Mouse (Mus musculus): ENCODE data around the gene 1700049E17Rik2. TPM values are rescaled to one million over a fixed set of nuclear protein-coding genes. Genes with fewer than 3 reads are reported as not detected.
"Not testable (repeated sequence)": the region's sequence is repeated elsewhere in the genome, so short reads cannot be mapped to it uniquely, and the experiment has no call there.

Gene 1700049E17Rik2
- not detected in 2 replicates for polyA plus RNA-seq (2012; ENCODE audit: insufficient read depth, insufficient read length, missing spikeins)

DNA sequence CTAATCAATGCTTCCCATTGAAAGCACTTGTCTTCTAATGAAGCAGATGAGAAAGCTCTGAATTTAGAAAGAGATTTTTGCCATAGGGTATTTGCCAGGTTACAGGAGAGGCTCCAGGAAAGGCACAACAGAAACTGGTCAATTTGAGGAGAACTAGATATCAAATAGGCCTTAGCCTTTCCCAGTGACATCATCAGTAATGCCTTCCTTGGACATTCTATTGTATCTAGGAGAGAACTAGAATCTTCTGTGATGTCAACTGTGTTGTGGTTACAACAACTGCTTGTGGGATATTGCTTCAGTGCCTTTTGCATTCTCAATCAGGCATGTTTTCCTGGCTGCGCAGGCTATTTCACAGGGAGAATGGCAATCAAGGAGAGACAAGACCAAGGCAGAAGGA lies at the start of gene 1700049E17Rik2:
Gene 1700049E17Rik2, plus strand, starts transcription at position 301 of the 400 bp plus-strand sequence.
- not testable (repeated sequence) for H3K4me1 ChIP-seq (ENCODE audit: control insufficient read depth, insufficient read depth, insufficient read length, low read length); H3K4me3 ChIP-seq (ENCODE audit: insufficient read depth, low read depth, low read length); H3K27ac ChIP-seq (replicated peaks; ENCODE audit: low read depth, low read length)

DNA sequence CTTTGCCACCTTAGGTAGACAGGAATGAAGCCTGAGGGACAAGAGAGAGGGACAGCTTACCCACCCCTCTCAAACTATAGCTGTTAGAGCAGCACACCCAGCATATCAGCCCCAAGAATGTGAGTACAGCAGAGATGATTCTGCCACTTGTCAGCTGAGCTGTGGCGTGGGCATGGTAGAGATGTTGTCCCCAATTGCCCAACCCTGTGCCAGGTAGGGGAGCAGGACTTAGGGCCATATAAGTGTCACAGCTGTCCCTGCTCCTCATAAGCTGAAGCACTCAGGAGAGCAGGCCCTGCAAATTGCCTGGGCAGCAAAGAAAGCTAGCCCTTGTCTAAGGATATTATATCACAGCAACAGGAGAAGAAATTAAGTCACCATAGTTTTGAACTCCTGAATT lies 48.3 kb upstream of the 1700049E17Rik2 start:
- not testable (repeated sequence) for H3K27ac ChIP-seq (replicated peaks; ENCODE audit: low read depth, low read length); H3K4me1 ChIP-seq (ENCODE audit: control insufficient read depth, insufficient read depth, insufficient read length, low read length); H3K4me3 ChIP-seq (ENCODE audit: insufficient read depth, low read depth, low read length)

DNA sequence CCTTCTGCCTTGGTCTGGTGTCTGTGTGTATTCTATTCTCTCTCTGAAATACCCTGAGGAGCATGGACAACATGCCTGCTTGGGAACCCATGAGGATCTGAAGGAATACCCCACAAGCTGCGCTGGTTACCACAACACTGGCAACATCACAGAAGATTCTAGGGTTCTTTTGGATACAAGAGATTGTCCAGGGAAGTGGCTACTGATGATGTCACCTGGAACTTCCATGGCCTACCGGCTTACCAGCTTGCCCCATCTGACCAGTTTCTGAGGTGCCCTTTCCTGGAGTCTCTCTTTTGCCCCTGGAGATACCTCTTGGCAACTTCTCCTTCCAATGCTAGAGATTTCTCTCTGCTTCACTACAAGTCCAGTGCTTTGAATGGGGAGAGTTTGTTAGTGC lies 17.5 kb upstream of the 1700049E17Rik2 start, which contains the start of gene Gm7970:
Gene Gm7970, minus strand, starts transcription at position 101 of the 400 bp plus-strand sequence.
- not testable (repeated sequence) for H3K4me1 ChIP-seq (ENCODE audit: control insufficient read depth, insufficient read depth, insufficient read length, low read length); H3K27ac ChIP-seq (replicated peaks; ENCODE audit: low read depth, low read length); H3K4me3 ChIP-seq (ENCODE audit: insufficient read depth, low read depth, low read length)

DNA sequence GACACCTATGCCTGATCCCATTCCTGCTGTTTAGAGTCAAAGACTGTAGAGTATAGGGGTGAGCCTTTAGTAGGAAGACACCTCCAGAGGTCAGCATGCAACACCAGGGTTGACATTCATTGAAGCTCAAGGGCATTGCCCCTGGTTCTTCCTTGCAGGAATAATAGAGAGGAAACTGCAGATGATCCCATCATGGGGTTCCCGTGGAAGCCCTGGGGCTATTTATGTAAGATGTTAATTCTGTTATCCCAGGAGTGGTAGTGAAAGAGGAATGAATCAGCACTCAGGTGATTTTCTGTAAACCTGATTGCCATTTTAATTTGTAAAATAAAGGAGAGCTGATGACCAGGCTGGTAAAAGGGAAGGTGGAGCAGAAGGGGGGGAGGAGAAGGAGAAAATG lies 13.3 kb downstream of the 1700049E17Rik2 start:
- H3K4me3 ChIP-seq (ENCODE audit: insufficient read depth, low read depth, low read length); H3K27ac ChIP-seq (replicated peaks; ENCODE audit: low read depth, low read length); H3K4me1 ChIP-seq (ENCODE audit: control insufficient read depth, insufficient read depth, insufficient read length, low read length): not testable (repeated sequence)

DNA sequence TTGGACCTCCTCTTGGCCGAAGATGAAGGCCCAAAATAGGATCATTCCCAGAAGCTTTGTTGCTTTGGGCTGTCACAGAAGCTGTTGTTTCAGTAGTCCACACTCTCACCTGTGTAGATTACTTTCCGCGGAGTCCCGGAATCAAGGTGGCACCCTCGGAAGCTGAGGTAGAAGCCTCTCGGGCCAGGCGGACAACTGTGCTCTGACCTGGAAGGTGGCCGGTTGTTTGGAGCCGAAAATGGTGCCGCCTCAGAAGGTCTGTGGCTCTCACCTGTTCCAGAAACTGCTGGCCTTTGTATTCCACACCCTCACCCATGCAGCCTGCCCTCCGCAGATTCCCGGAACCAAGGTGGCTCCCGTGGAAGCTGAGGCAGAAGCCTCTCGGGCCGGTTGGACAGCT lies 27.9 kb downstream of the 1700049E17Rik2 start:
- not testable (repeated sequence) for H3K27ac ChIP-seq (replicated peaks; ENCODE audit: low read depth, low read length); H3K4me1 ChIP-seq (ENCODE audit: control insufficient read depth, insufficient read depth, insufficient read length, low read length); H3K4me3 ChIP-seq (ENCODE audit: insufficient read depth, low read depth, low read length)

DNA sequence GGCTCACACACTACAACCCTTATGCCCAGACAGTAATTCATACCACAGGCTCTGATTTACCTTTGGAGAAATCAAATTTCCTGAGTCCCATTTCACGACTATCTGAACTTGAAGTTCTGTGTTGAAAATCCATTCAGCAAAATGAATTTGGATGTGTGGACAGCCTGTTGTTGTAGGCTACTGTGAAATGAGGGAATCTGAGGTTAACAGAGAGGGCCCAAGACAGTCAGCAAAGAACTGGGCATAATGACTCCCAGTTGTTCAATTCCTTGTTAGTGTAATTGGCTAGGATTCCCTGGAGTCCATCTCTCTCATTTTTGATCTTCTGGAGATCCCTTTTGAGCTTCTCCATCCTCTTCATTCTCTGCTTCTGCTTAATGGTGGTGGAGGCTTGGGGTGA lies 37.7 kb downstream of the 1700049E17Rik2 start:
- not testable (repeated sequence) for H3K27ac ChIP-seq (replicated peaks; ENCODE audit: low read depth, low read length); H3K4me3 ChIP-seq (ENCODE audit: insufficient read depth, low read depth, low read length); H3K4me1 ChIP-seq (ENCODE audit: control insufficient read depth, insufficient read depth, insufficient read length, low read length)

DNA sequence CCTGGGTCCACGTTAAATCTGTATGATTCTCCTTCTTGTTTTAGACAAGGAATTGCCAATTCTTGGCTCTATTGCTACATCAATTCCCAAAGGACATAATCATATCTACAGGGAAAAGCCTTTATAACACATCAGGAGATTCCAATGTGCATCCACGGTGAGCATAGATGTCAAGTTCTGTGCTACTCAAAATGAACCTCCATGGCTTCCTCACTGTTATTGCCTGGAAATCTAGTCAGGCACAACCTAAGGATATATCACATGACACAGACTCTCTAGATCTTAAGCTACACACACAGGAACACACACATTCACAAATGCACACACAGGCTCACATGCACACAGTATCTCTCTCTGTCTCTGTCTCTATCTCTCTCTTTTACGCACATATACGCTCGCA lies 49.5 kb downstream of the 1700049E17Rik2 start:
- not testable (repeated sequence) for H3K4me3 ChIP-seq (ENCODE audit: insufficient read depth, low read depth, low read length); H3K27ac ChIP-seq (replicated peaks; ENCODE audit: low read depth, low read length); H3K4me1 ChIP-seq (ENCODE audit: control insufficient read depth, insufficient read depth, insufficient read length, low read length)

DNA sequence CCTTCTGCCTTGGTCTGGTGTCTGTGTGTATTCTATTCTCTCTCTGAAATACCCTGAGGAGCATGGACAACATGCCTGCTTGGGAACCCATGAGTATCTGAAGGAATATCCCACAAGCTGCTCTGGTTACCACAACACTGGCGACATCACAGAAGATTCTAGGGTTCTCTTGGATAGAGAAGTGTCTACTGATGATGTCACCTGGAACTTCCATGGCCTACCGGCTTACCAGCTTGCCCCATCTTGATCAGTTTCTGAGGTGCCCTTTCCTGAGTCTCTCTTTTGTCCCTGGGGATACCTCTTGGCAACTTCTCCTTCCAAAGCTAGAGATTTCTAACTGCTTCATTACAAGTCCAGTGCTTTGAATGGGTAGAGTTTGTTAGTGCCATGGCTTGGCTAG lies 51.5 kb downstream of the 1700049E17Rik2 start, which contains the start of gene Gm3072:
Gene Gm3072, minus strand, starts transcription at position 101 of the 400 bp plus-strand sequence.
- H3K4me1 ChIP-seq (ENCODE audit: control insufficient read depth, insufficient read depth, insufficient read length, low read length); H3K27ac ChIP-seq (replicated peaks; ENCODE audit: low read depth, low read length); H3K4me3 ChIP-seq (ENCODE audit: insufficient read depth, low read depth, low read length): not testable (repeated sequence)

DNA sequence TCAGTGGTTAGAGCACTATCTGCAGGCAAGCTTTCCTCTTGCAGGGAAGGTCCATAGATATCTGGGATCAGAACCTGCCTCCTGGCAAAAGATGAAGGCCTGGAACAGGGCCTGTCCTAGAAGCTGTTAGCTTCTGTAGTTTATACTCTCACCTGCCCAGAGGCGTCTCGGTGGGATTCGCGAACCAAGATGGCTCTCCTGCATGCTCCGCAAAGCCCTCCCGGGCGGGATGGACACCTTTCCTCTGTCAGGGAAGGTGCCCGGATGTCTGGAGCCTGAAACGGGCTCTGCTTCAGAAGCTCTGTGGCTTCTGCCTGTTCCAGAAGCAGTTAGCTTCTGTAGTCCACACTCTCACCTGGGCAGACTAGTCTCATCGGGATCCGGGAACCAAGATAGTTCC lies 57.1 kb downstream of the 1700049E17Rik2 start:
- H3K4me1 ChIP-seq (ENCODE audit: control insufficient read depth, insufficient read depth, insufficient read length, low read length); H3K27ac ChIP-seq (replicated peaks; ENCODE audit: low read depth, low read length); H3K4me3 ChIP-seq (ENCODE audit: insufficient read depth, low read depth, low read length): not testable (repeated sequence)

Other genes starting within 250 kb of the 1700049E17Rik2 start
- 1.3 TPM in 1 of 2 replicates, not detected in the other for gene Gm5798, start 224.6 kb upstream of the 1700049E17Rik2 start, polyA plus RNA-seq (2012; ENCODE audit: insufficient read depth, insufficient read length, missing spikeins)
- not detected in 2 replicates for gene Gm7945, start 186.8 kb upstream of the 1700049E17Rik2 start, polyA plus RNA-seq (2012; ENCODE audit: insufficient read depth, insufficient read length, missing spikeins)
- gene Gm6482, start 164.9 kb upstream of the 1700049E17Rik2 start, polyA plus RNA-seq (2012; ENCODE audit: insufficient read depth, insufficient read length, missing spikeins) = not detected in 2 replicates
- not detected in 2 replicates for gene Gm7954, start 119.7 kb upstream of the 1700049E17Rik2 start, polyA plus RNA-seq (2012; ENCODE audit: insufficient read depth, insufficient read length, missing spikeins)
- gene Gm3486, start 83.7 kb upstream of the 1700049E17Rik2 start, polyA plus RNA-seq (2012; ENCODE audit: insufficient read depth, insufficient read length, missing spikeins) = not detected in 2 replicates
- not detected in 2 replicates for gene Gm7970, start 17.6 kb upstream of the 1700049E17Rik2 start, polyA plus RNA-seq (2012; ENCODE audit: insufficient read depth, insufficient read length, missing spikeins)
- not detected in 2 replicates for gene Gm3072, start 51.4 kb downstream of the 1700049E17Rik2 start, polyA plus RNA-seq (2012; ENCODE audit: insufficient read depth, insufficient read length, missing spikeins)
- gene Gm3676, start 73.3 kb downstream of the 1700049E17Rik2 start, polyA plus RNA-seq (2012; ENCODE audit: insufficient read depth, insufficient read length, missing spikeins) = not detected in 2 replicates
- not detected in 2 replicates for gene Gm8068, start 128.7 kb downstream of the 1700049E17Rik2 start, polyA plus RNA-seq (2012; ENCODE audit: insufficient read depth, insufficient read length, missing spikeins)
- not detected in 2 replicates for gene Gm7929, start 177.4 kb downstream of the 1700049E17Rik2 start, polyA plus RNA-seq (2012; ENCODE audit: insufficient read depth, insufficient read length, missing spikeins)
- gene Gm47189, start 199.2 kb downstream of the 1700049E17Rik2 start, polyA plus RNA-seq (2012; ENCODE audit: insufficient read depth, insufficient read length, missing spikeins) = not detected in 2 replicates

Data from brown adipose tissue, adult 24 weeks (tissue).